Mouse (Mus musculus): ENCODE data around the gene Samd13.

- no peak for TF ChIP-seq GATA1 (IDR thresholded peaks at IDR 0.05; ENCODE audit: borderline replicate concordance, low read length)
- TF ChIP-seq FLI1 (IDR thresholded peaks at IDR 0.05; ENCODE audit: low read length): no peak
Measured at GRCm38 (mm10) chr3:146704099-146704498, 18.7 kb upstream of the Samd13 start.

Data from megakaryocyte, embryonic 14.5 days (primary cell).